Mouse (Mus musculus) fat pad, adult 2 months (tissue): ENCODE data around the gene Ulk4.

Experiments used
- DNase-seq: peaks from one replicate; pipeline ENCODE4 v3.0.0-alpha.2; 2011; ENCODE audit warnings: low read depth, low spot score; ENCODE audit errors: extremely low read depth

The Ulk4 gene

DNA sequence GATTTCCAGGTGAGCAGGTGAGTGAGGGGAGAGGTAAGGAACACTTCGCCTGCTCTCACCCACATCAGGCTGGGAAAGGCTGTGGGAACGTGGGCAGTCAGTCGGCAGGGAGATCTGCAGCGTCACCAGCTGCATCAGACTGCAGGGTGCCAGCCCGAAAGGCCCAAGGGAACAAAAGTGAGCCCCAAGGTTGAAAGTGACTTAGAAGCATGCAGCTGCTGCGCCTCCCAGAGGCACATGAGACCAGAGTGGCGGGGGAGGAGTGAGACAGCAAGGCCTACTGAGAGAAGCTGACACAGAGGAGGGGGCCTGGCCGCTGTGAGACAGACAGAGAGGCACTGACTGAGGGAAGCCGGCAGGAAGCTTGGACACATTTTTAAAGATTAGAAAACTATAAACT is 247.2 kb downstream of the Ulk4 start:
- DNase-seq: no peak

DNA sequence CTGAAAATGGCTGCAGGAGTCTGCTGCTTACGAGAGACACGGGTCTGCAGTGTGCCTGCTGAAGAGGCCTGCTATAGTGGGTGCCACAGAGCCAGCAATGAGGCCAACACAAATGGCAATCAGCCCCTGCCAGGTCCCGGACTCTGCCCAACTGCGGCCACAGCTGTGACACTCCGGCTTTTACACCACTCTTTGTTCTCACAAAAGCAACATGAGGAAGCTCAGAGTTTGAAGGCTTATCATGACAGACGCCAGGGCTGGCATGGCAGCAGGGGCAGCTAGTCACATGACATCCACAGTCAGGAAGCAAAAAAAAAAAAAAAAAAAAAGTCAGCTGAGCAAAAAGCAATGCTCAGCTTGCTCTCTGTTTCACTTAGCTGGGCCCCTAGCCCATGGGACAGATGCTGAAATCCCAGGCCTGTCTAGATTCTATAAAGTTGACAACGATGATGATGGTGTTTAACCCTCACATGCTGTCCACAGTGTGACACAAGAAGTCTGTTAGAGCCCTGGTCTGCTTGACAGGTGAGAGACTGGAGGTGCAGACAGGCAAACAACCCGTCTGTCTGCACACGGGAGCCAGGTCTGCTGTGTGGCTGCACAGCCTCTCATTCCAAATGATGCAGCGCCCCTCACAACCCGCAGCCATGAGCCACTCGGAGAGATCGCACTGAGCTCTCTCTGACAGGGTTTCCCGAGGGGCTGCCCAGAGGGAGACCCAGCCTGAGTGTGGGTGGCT is 253.3 kb downstream of the Ulk4 start:
- no peak for DNase-seq

DNA sequence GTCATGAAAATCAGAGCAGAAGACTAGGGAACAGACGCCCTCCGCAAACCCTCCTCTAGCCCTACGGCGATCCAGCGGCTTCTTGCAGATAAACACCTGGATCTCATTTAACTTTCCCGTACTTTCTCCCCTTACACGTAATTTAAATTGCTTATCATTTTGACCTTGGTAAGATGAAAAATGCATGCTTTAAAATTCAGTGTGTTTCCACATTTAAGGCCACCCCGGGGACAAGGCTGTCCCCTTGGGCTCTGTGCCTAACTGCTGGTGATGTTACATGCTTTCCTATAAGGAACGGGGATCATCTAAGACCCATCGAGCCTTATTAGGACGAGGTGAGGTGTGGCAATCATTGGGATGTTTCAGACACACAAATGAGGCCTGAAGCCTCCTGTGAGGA is 256.6 kb downstream of the Ulk4 start:
- no peak for DNase-seq

DNA sequence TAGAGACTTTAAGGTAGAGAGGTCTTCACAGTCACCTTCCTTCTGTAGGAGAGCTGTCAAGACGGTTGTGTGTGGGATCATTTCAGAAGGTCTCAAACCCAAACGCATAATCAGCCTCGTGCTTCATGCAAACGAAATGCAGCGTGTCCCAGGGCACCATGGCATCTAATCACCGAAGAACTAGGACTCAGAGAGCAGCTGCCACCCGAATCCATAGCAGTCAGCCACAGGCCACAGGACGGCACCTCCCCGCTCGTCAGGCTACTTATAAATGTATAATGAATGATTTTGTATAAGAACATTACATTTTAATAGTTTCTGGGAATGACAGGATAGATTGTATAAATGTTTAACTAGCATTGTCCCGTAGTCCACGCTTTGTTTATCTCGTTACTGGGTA is 257.1 kb downstream of the Ulk4 start:
- no peak for DNase-seq

DNA sequence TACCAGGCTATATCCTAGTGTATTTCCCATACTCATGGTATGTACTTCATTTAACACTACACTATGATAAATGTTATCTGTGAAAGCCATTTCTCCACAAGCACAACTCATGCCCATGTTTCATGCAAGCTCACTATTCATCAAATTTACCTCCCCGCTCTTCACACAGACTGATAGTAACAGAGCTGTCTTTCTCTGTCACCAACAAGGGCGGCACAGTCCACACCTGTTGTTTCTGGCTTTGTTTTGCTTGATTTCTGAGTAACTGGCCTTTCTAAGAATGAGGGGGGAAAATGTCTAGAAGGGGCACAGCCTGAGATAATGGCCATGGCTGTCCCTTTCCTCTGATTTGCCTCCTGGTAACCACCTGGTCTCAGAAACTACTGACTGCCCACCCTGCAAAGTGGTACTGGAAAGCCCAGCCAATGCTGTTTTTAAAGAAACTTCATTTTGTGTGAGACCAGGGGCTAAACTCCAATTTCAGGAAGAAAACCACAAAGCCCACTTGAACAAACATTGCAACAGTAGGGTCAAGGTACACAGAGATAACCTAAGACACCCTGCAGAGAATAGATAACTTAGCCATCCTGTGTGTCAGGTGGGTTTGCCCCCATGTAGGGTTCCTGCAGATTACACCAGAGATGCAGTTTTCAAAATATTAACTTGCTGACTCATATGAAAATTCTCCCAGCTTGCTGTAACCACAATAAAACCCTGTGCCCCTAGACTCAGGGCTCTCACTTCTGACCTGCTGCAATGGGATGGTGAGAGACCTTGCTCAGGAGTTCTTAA is 258.3 kb downstream of the Ulk4 start:
- DNase-seq: no peak

- no peak for DNase-seq
Measured at GRCm38 (mm10) chr9:121015810-121016502, 261.0 kb downstream of the Ulk4 start.

GRCm38 (mm10) chr9:121011540-121011939 is 265.5 kb downstream of the Ulk4 start:
- no peak for DNase-seq

DNA sequence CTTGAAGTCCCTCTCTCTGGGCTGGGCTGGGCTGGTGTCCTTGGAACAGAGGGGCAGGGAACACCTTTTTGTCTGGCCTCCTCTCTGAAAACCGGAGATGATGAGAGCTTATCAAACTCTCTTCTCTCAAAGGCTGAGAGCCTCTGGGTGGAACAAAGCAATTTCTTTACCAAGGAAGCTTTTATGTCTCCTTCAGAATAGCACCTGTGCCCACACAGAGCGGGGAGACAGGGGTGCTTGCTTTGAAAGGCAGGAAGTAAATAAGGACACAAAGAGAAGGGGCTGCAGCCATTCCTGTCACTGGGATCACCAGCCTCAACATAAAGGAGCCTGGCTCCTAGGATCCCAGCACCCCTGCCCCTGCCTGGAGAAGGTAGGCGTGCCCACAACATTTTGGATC is 266.5 kb downstream of the Ulk4 start:
- no peak for DNase-seq

DNA sequence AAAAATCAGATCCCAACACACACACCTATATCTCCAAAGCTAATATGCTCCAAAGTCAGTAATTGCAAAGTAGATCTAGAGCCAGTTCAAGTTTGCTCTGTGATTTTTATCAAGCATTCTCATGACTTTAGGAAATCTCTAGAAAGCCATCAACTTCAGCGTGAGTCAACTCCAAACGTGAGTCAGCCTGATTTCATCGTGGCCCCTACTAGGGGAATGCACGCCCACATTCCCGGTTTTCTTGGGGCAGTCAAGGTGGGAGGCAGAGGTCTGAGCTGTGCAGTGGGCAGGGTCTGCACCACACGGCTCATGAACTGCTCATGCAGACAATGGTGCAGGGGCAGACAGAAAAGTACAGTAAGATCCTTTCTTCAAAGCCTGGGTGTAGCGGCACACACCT is 271.0 kb downstream of the Ulk4 start:
- no peak for DNase-seq

GRCm38 (mm10) chr9:121001681-121002540 is 275.1 kb downstream of the Ulk4 start:
- DNase-seq: no peak

- no peak for DNase-seq
Measured at GRCm38 (mm10) chr9:121000641-121001320, 276.2 kb downstream of the Ulk4 start.

DNA sequence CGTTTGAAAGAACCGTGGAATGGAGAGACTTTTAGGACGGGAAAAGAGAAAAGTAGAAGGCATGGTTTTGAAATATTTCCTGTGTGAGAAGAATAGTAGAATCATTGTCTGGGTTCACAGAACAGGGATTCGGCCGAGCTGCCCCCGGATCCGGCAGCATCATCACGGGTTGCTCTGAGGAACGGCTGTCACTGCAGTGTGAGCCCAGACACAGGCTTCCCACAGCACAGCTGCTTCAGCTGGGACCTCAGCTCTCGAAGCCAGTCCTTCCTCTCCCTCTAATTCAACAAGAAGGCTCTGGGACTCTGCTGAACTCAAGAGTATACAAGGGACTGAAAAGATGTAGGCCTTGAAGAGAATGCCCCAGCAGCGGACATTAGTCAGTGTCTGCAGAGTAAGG is 278.3 kb downstream of the Ulk4 start:
- no peak for DNase-seq

- DNase-seq: no peak
Measured at GRCm38 (mm10) chr9:120994223-120995155, 282.5 kb downstream of the Ulk4 start.

GRCm38 (mm10) chr9:120993004-120993403 is 284.0 kb downstream of the Ulk4 start:
- no peak for DNase-seq

DNA sequence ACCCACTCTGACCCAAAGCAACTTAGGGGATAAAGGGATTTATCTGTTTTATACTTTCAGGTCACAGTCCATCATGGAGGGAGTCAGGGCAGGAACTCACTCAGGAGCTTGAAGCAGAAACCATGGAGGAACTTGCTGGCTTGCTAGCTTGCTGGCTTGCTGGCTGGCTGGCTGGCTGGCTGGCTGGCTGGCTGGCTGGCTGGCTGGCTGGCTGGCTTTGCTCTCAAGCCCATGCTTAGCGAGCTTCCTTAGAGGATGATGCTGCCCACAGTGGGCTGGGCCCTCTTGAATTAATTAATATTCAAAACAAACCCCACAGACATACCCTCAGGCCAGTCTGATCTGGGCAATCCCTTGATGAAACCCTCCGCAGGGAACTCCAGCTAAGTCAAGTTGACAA is 285.2 kb downstream of the Ulk4 start:
- no peak for DNase-seq

- no peak for DNase-seq
Measured at GRCm38 (mm10) chr9:120989806-120990700, 286.9 kb downstream of the Ulk4 start.

DNA sequence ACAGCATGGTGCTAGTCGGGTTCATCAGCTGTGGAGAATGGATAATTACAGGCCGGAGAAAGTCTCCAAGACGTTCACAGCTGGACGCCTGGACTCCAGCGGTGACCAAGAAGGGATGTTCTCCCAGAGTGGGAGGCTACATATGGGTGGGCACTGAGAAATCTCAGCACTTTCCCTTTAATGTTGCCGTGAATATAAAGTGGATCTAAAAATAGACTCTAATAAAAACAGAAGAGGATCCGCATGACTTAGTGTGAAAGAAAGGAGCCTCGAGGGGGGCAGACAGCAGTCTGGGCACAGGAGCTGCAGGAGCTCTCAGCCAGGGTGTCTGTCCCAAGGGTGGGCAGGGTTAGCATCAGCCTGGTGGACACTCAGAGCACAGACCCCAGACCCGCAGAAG is 288.9 kb downstream of the Ulk4 start:
- DNase-seq: no peak

DNA sequence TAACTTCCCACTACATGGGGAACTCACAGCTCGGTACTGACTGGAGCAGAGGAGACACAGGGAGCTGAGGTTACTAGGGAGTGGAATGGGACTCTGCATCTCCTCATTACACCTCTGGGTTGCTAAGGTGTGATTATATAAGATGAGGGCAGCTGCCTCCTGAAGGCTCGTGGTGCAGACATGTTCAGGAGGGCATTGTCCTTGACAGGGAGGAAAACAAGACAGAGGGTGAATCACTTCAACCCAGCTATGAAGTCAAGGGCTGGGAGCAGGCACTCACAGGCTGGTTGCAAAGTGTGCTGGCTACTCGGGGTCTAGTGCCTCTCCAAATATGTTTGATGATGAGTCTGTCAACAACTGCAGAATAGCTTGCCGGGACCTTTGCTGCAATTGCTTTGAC is 290.0 kb downstream of the Ulk4 start:
- no peak for DNase-seq
